Mouse (Mus musculus) spleen, postnatal 36 days (tissue): ENCODE data around the gene Kcnip1.

Source experiments
- DNase-seq, 2 experiments: peaks; one replicate each; pipeline ENCODE4 v3.0.0; 2022; ENCODE audit warnings: low spot score in 2 of 2, mixed read lengths in 1 of 2

Kcnip1 gene

GRCm38 (mm10) chr11:33839049-33839448, 153.9 kb downstream of the Kcnip1 start:
- DNase-seq, result no peak

- DNase-seq, result no peak
These were observed 163.2 kb downstream of the Kcnip1 start for GRCm38 (mm10) chr11:33829774-33830173.

- no peak for DNase-seq
These were observed 165.1 kb downstream of the Kcnip1 start for GRCm38 (mm10) chr11:33827829-33828206.

GRCm38 (mm10) chr11:33827085-33827828, 165.7 kb downstream of the Kcnip1 start:
- DNase-seq, result no peak

- no peak for DNase-seq
These were observed 168.2 kb downstream of the Kcnip1 start for GRCm38 (mm10) chr11:33824739-33825138.

DNA sequence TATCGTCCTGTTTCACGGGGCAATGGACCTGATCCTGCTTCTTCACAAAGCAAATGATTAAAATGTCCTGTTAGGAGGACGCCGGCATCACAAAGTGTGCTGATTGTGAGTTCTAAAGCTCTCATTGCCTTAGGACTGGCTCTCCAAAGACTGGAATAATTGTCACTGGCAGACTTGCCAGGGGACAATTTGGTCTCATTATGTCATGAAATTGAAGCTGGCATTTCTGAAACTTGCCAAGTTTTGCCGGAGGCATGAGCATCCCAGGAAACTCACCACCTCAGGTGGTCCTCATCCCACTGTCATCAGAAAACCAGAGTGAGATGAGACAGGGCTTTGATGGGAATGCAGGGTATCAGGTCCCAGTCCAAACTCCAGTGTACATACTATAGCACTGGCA, 171.6 kb downstream of the Kcnip1 start:
- DNase-seq, result no peak

GRCm38 (mm10) chr11:33820876-33821275, 172.1 kb downstream of the Kcnip1 start:
- DNase-seq, result no peak

DNA sequence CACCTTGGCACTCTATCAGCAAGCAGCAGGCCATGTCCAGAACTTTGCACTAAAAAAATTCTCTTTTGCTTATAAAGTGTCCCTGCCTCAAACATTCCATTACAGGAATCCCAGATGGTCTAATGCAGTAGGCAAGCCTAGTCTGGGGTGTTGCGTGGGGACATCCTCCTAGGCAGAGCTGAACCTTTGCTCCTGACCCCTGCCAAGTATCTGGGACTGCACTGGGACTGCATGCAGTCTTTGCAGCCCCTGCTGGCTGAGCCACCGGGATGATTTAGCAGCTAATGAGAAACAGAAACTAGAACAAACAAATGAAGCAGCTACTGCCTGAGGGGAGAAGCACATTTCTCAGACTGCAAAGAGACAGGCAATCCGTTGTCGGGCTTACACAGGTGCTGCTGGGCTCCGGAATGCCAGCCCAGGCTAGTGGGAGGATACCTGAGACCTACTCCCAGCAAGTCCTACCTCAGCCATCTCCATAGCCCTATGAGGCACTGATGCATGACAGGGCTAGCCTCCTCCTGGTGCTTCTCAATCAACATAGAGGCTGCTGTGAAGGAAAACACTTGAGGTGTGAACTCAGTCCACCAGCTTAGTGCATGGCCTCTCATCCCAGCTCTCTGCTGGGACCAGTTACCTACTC, 174.0 kb downstream of the Kcnip1 start:
- no peak for DNase-seq

- DNase-seq, result no peak
These were observed 176.9 kb downstream of the Kcnip1 start for GRCm38 (mm10) chr11:33816020-33816419.

DNA sequence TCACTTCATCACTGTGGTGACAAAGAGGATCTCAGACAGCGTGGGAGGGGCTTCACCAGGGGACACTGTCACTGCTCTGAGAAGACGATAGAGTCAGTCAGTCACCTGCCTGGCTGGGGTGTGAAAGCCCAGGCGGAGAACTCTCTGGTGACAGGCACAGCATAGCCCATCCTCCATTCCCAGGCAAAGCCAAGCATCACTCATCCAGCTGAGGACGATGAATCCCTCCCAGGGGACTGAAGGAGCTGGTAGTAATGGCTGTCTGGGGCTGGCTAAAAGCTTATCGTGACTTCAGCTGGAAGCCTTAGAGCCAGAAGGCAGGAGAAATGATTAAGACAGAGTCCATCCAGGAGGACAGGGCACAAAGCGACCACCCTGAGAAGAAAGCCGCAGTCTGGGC, 182.8 kb downstream of the Kcnip1 start:
- DNase-seq, result no peak

GRCm38 (mm10) chr11:33803093-33803492, 189.9 kb downstream of the Kcnip1 start:
- no peak for DNase-seq

GRCm38 (mm10) chr11:33800436-33801088, 192.4 kb downstream of the Kcnip1 start:
- DNase-seq, result no peak

GRCm38 (mm10) chr11:33799933-33800332, 193.0 kb downstream of the Kcnip1 start:
- DNase-seq, result no peak

- DNase-seq, result no peak
These were observed 194.8 kb downstream of the Kcnip1 start for GRCm38 (mm10) chr11:33798094-33798648.

- DNase-seq, result no peak
These were observed 205.6 kb downstream of the Kcnip1 start for GRCm38 (mm10) chr11:33787362-33787761.

DNA sequence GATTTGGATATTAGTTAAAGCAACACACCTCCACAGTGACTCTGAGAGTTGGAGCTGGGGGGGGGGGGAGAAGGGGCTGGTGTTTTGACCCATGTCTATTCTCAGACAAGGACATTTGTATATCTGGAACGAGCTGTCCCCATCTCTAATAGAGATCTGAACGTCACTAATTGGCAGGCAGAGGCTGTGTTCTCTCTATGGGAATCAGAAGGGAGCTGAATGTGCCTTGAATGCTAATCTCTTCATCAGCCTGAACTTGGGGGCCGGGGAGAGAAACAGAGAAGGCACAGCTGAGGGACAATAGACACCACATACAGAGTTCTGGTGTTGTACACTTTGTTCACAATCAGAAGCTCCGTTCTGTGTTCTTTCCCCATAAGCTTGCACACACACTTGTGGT, 206.4 kb downstream of the Kcnip1 start:
- no peak for DNase-seq

- no peak for DNase-seq
These were observed 211.4 kb downstream of the Kcnip1 start for GRCm38 (mm10) chr11:33781561-33781971.

GRCm38 (mm10) chr11:33780263-33780662, 212.7 kb downstream of the Kcnip1 start:
- DNase-seq, result no peak

DNA sequence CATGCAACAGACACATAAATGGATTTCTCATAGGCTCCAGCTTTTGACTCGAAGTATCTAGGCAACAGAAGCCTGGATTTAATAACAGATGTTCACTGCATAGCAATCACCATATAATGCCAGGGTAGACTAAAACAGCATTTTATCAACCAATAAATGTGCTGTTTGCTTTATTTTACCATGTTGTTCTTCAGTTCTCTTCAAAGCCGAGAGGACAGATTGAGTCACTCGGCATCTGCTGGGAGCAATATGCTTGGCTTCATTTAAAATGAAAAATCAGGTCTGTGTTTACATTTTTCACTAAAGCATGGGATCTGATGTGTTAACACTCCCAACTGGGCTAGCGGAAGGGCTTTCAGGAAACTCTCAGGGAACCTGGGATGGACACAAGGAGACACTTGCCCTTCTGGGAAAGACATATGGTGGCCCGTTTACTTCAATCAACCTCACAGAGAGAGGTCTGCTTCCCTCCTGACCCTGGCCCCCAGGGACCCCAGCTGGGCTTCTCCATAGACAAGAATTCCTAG, 220.3 kb downstream of the Kcnip1 start:
- DNase-seq, result no peak

- DNase-seq, result no peak
These were observed 220.9 kb downstream of the Kcnip1 start for GRCm38 (mm10) chr11:33772043-33772442.

DNA sequence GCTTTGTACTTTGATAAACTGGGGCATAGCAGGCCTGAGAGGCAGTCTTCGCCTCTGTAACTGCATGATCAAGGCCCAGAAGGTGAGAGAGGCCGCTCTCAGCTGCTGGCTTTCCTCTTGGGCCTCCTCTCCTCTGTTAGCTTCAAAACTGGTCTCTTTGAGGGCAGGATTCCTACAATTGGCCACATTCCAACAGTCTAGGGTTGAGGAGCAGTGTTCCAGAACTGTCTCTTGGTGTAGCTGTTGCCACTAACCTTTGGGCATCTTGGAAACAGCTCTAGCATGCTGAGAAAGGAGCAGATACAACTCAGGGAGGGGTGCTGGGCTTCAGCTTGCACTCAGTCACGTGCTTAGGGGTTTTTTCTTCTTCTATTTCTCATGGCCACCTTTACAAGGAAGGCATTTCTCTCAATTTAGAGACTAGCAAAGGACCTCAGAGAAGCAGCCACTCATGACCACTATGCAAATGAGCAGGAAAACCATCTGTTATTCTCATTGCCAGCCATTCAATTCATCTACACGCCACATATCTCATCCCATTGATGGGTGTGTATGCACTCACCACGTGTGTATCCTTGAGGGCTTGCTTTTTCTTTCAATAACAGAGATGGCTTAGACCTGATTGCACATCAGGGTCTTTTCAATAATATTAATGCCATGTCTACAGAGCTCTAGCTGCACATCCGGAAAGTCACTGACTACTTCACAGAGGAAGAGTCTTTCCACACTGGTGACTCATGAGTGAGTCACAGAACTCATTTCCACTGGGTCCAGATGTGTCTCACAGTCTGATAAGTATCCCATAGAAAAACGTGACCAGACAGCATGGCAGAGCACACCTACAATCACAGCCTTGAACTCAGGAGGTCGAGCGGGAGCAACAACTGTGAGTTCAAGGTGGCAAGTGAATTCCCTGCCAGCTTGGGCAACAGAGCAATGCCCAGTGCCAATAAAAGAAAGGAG, 225.7 kb downstream of the Kcnip1 start:
- DNase-seq, result no peak
